Mouse (Mus musculus): ENCODE data around the gene Birc7. TPM values are rescaled to one million over a fixed set of nuclear protein-coding genes. Genes with fewer than 3 reads are reported as not detected.

Gene Birc7
- not detected for total RNA-seq (2023)

GRCm38 (mm10) chr2:180928723-180929122 is at the start of gene Birc7:
Gene Birc7, plus strand, starts transcription at chr2:180929023.

GRCm38 (mm10) chr2:180920810-180921400 is 7.9 kb upstream of the Birc7 start, which contains the start of gene Ythdf1:
Gene Ythdf1, minus strand, starts transcription at chr2:180920949.

GRCm38 (mm10) chr2:180954061-180955047 is 25.5 kb downstream of the Birc7 start, which contains the start of gene Nkain4:
Gene Nkain4, minus strand, starts transcription at chr2:180954699.

GRCm38 (mm10) chr2:180967010-180967763 is 38.4 kb downstream of the Birc7 start, which contains the start of gene Arfgap1:
Gene Arfgap1, plus strand, starts transcription at chr2:180967225.

Other genes with a start within 250 kb of the Birc7 start
- 86.2 TPM for gene Dido1, start 219.0 kb upstream of the Birc7 start, total RNA-seq (2023)
- 38.0 TPM for gene Gid8, start 218.9 kb upstream of the Birc7 start, total RNA-seq (2023)
- gene Slc17a9, start 203.8 kb upstream of the Birc7 start, total RNA-seq (2023): 89.4 TPM
- not detected for gene Bhlhe23, start 152.1 kb upstream of the Birc7 start, total RNA-seq (2023)
- 77.2 TPM for gene Ythdf1, start 8.1 kb upstream of the Birc7 start, total RNA-seq (2023)
- not detected for gene Nkain4, start 25.7 kb downstream of the Birc7 start, total RNA-seq (2023)
- gene Arfgap1, start 38.2 kb downstream of the Birc7 start, total RNA-seq (2023): 76.2 TPM
- 2.4 TPM for gene Col20a1, start 57.5 kb downstream of the Birc7 start, total RNA-seq (2023)
- not detected for gene Chrna4, start 114.5 kb downstream of the Birc7 start, total RNA-seq (2023)
- not detected for gene Kcnq2, start 206.3 kb downstream of the Birc7 start, total RNA-seq (2023)
- not detected for gene Eef1a2, start 228.0 kb downstream of the Birc7 start, total RNA-seq (2023)

Data from CD8-positive naive resting alpha-beta T cell, adult 57 days (primary cell).